Mouse (Mus musculus) ovary, adult 10 weeks (tissue): ENCODE data around the gene Trim34b. TPM values are rescaled to one million over a fixed set of nuclear protein-coding genes. Genes with fewer than 3 reads are reported as not detected.

Source experiments
- polyA plus RNA-seq: library from polyadenylated mRNA; stranded (reverse); fragments of 350-450 nt; fragmentation: Illumina TruSeq; extraction: RNeasy Lipid Tissue Mini Kit (QIAGEN cat#74804); gene quantifications from one replicate; pipeline ENCODE4 v1.2.3, GENCODE M21; 2014

Trim34b gene
- polyA plus RNA-seq, result not detected

GRCm38 (mm10) chr7:104329171-104329570 lies at the start of gene Trim34b:
Gene Trim34b, plus strand, starts transcription at chr7:104329471.

GRCm38 (mm10) chr7:104287576-104288443 lies 41.5 kb upstream of the Trim34b start, which contains the start of gene Trim5:
Gene Trim5, minus strand, starts transcription at chr7:104288094.

GRCm38 (mm10) chr7:104315369-104316080 lies 13.7 kb upstream of the Trim34b start, which contains the start of gene Trim12a:
Gene Trim12a, minus strand, starts transcription at chr7:104315466.

DNA sequence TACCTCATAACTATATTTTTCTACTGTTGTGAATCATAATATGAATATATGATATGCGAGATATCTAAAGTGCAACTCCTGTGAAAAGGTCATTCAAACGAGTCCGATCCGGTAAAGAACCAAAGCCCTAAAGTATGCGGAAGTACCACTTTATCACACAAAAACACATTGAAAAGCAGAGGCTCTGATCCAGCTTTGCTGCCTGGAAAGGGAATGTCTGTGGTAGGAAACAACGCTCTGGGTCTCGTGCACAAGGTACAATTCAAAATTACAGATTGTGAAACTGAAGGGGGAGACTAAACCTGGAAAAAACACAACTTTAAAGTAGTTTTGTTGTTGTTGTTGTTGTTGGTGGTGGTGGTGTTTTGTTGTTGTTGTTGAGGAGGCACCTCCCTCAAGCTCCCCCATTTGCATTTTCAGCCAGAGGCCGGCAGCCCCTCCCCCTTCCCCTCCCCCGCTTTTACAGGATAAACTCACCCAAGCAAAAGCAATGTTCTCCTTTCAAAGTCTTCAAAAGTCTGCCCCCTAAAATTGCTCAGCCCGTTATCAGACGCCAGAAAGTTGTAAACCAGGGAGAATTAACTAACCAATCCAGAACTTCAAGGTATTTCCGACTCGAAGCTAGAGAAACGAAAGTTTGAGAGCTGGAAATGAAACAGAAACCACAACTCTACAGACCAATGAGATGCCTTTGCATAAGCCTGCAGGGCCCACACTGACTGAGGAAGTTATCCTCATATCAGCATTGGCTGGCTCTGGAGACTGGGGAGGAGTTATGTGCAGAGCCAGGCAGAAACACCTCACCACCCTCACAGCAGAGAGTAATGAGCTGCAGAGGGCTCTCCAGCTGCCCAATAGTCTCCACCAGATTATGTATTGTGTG lies 23.7 kb downstream of the Trim34b start, which contains the start of gene Trim12c:
Trim12c (minus strand) TSS at position 646 of the 883 bp plus-strand sequence.

DNA sequence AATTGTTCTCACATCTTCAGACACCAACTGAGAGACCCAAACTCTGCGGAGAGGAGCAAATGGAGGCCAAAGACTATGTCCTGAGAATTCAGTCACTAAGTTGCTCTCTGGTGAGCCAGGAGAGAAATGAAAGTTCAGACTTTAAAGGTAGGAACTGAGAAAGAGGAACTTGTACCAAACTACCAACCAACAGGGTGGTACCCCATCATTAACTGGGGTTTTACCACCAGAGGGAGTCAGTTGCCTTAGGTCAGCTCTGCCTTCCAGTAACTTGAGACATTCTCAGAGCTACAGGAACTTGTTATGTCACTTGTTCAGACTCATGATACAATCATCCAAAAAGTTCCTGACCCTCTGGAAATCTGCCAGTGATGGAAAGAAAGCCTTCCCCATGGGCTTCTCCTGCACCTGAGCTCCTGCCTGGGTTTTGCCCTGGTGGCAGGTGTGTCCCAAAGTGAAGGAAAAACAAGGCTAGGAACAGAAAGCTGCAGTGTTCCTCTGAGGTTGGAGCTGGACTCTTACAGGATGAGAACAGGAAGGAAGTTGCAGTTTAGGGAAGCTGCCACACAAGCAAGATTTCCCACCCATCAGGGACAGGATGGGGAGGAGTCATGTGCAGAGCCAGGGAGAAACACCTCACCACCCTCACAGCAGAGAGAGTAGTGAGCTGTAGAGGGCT lies 40.6 kb downstream of the Trim34b start, which contains the start of gene Trim30b:
Trim30b (minus strand) TSS at position 149 of the 679 bp plus-strand sequence.

Other genes starting within 250 kb of the Trim34b start
- not detected for gene Olfr645, start 244.0 kb upstream of the Trim34b start, polyA plus RNA-seq
- gene Olfr646, start 224.6 kb upstream of the Trim34b start, polyA plus RNA-seq, result not detected
- gene Ubqln5, start 199.6 kb upstream of the Trim34b start, polyA plus RNA-seq, result not detected
- gene Olfr643, start 192.1 kb upstream of the Trim34b start, polyA plus RNA-seq, result not detected
- gene Ubqln3, start 186.2 kb upstream of the Trim34b start, polyA plus RNA-seq, result not detected
- not detected for gene Ubqlnl, start 178.9 kb upstream of the Trim34b start, polyA plus RNA-seq
- gene Olfm5, start 164.6 kb upstream of the Trim34b start, polyA plus RNA-seq, result not detected
- gene Olfr648, start 146.1 kb upstream of the Trim34b start, polyA plus RNA-seq, result 0.80 TPM
- gene Olfr649, start 133.5 kb upstream of the Trim34b start, polyA plus RNA-seq, result not detected
- 1.5 TPM for gene Trim6, start 110.7 kb upstream of the Trim34b start, polyA plus RNA-seq
- gene Trim34a, start 85.0 kb upstream of the Trim34b start, polyA plus RNA-seq, result 18.0 TPM
- gene Trim5, start 41.4 kb upstream of the Trim34b start, polyA plus RNA-seq, result 3.0 TPM
- gene Trim12a, start 14.0 kb upstream of the Trim34b start, polyA plus RNA-seq, result 26.0 TPM
- 27.0 TPM for gene Trim12c, start 23.9 kb downstream of the Trim34b start, polyA plus RNA-seq
- gene Trim30b, start 40.4 kb downstream of the Trim34b start, polyA plus RNA-seq, result 0.23 TPM
- gene Trim30c, start 71.4 kb downstream of the Trim34b start, polyA plus RNA-seq, result 0.46 TPM
- gene Trim30a, start 135.7 kb downstream of the Trim34b start, polyA plus RNA-seq, result 28.2 TPM
- gene Trim30d, start 178.4 kb downstream of the Trim34b start, polyA plus RNA-seq, result 24.0 TPM
- not detected for gene Olfr651, start 220.7 kb downstream of the Trim34b start, polyA plus RNA-seq
- not detected for gene Olfr652, start 231.4 kb downstream of the Trim34b start, polyA plus RNA-seq
- not detected for gene Olfr653, start 247.8 kb downstream of the Trim34b start, polyA plus RNA-seq